Mouse (Mus musculus) small intestine, adult 2 months (tissue): ENCODE results near the gene Defb47.

ENCODE experiments used
- CTCF ChIP-seq: fragments of 200-500 bp; IDR thresholded peaks from 2 replicates; pipeline ENCODE4 v1.5.1; 2012; ENCODE audit warnings: low read depth, mild to moderate bottlenecking, control low read depth, inconsistent platforms, low read length, moderate library complexity, mixed read lengths; ENCODE audit not compliant: insufficient replicate concordance, insufficient read length; ENCODE audit errors: extremely low read depth
- POLR2A ChIP-seq: fragments of 200-500 bp; IDR thresholded peaks from 2 replicates; pipeline ENCODE4 v1.6.1; 2012; ENCODE audit warnings: low read depth, mild to moderate bottlenecking, control low read depth, inconsistent platforms, low read length, moderate library complexity

DNA sequence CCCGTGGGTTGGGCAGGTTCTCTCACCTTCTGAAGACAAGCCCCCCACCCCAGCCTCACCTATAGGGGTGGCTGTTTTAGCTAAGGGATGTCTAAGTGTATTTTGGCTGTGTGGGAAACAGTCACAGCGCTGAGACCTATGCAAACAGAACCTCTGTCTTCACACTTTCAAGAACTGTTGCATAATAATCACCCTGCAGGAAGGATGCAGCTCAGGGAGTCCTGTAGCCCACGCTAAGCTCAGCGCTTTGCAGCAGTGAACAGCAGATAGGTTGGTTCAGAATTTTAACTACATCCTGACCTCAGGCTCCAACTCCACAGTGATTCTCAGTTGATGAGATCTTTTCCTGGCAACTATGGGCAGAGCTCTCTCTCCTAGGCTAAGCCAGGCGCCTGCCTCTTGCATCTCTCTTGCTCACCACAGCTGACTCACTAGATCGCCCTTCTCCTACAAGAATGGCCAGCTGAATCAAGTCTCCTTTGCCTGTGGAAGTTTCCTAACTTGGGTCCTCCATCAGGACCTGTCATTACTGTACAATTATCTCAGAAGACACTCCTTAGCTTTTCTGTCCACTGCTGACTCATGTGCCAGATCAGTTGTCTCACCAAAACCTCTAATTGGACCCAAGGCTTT lies 22.8 kb downstream of the Defb47 start:
- TF ChIP-seq CTCF (no peak), POLR2A (no peak)
